Mouse (Mus musculus) thymus, postnatal 10 days (tissue): ENCODE measurements around the gene Agtpbp1.

ENCODE experiments used
- DNase-seq, 2 experiments: peaks; one replicate each; pipeline ENCODE4 v3.0.0; 2021; ENCODE audit warnings: low spot score in 2 of 2

Agtpbp1 gene

GRCm38 (mm10) chr13:59431124-59431864 is 153.7 kb downstream of the Agtpbp1 start:
- no peak for DNase-seq

GRCm38 (mm10) chr13:59429369-59429768 is 155.7 kb downstream of the Agtpbp1 start:
- DNase-seq: no peak

- DNase-seq: no peak
These were observed 161.2 kb downstream of the Agtpbp1 start for GRCm38 (mm10) chr13:59423871-59424270.

GRCm38 (mm10) chr13:59416530-59417230 is 168.3 kb downstream of the Agtpbp1 start:
- no peak for DNase-seq

GRCm38 (mm10) chr13:59413885-59414284 is 171.1 kb downstream of the Agtpbp1 start:
- DNase-seq: no peak

GRCm38 (mm10) chr13:59412672-59413071 is 172.4 kb downstream of the Agtpbp1 start:
- DNase-seq: no peak

GRCm38 (mm10) chr13:59407182-59407581 is 177.8 kb downstream of the Agtpbp1 start:
- no peak for DNase-seq

GRCm38 (mm10) chr13:59402026-59402775 is 182.8 kb downstream of the Agtpbp1 start:
- no peak for DNase-seq

GRCm38 (mm10) chr13:59397571-59397970 is 187.5 kb downstream of the Agtpbp1 start:
- no peak for DNase-seq
